Mouse (Mus musculus): Measurements from ENCODE around the gene Gm45785. TPM values are rescaled to one million over a fixed set of nuclear protein-coding genes. Genes with fewer than 3 reads are reported as not detected.

The Gm45785 gene
- total and polyA plus RNA-seq, 2 experiments from 2014 or later: 2.0 TPM; not detected in 1

DNA sequence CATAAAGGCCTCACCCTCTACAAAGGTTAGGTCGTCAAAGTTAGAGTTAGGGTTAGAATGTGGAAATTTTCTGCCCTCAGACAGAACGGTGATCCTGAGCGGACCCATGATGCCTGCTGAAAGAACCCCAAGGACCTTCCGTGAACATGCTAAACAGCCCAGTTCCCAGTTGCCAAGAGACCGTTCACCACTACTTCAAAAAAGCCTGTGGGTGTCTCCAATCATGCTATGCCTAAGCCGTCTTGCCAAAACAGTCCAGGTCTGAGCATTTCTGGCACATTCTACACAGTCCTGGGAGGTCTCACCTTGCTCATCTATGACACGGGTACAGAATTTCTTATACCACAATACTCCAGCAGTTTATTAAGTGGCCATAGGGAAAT is 68.1 kb downstream of the Gm45785 start:
- ATAC-seq: no peak
- no peaks in the 10 kb centered on the region for H3K9me3 ChIP-seq (ENCODE audit: low read length)
- WGBS: 85% methylated on average over 7 of the region's 7 CpGs
- no peak overlapping the region for H3K27ac ChIP-seq (ENCODE audit: low read depth, low read length)
- no peak overlapping the region for H3K9ac ChIP-seq
- H3K4me1 ChIP-seq (ENCODE audit: insufficient read depth): no peaks in the 10 kb centered on the region
- no peaks in the 10 kb centered on the region for H3K27me3 ChIP-seq (ENCODE audit: insufficient read depth, low read length)
- no peak overlapping the region for H3K4me2 ChIP-seq (ENCODE audit: low read depth)
- no peak overlapping the region for H3K4me3 ChIP-seq (ENCODE audit: low read depth, low read length)
- no peak for TF ChIP-seq CTCF (IDR thresholded peaks at IDR 0.05; ENCODE audit: low read depth)
- DNase-seq: no peak
- no peaks in the 10 kb centered on the region for H3K36me3 ChIP-seq (ENCODE audit: insufficient read depth)

DNA sequence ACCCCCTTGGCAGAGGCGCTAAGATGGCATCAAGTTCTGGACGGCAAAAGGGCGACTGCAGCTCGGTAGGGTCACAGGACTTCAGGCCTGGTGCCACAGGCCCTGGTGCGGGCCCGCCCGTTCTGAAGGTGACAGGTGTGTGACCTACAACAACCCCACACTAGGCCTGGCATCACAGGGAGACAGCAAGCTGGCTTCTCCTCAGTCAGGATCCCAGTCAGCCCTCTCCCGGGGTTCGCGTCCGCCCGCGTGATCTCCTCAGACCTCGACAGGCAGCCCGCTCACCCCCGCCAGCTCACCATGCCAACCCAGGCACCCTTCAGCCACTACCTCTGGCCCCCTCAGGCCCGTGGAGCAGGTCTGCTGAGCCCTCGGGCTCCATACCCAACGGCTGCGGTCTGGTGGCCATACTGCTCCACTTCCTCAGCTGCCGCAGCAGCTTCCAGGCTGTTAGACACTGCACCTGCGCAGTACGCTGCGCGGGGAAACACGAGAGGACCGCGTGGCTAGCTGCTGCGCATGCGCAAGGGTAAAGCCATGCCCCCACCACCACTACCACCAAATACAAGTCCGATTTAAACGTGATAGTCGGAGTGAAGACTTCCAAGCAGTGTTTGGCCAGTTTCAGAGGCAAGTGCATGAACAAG is 68.6 kb downstream of the Gm45785 start, which contains the start of gene Syce1:
Gene Syce1, minus strand, starts transcription at position 447 of the 647 bp plus-strand sequence.
- 88% methylated on average over 33 of the region's 33 CpGs for WGBS

DNA sequence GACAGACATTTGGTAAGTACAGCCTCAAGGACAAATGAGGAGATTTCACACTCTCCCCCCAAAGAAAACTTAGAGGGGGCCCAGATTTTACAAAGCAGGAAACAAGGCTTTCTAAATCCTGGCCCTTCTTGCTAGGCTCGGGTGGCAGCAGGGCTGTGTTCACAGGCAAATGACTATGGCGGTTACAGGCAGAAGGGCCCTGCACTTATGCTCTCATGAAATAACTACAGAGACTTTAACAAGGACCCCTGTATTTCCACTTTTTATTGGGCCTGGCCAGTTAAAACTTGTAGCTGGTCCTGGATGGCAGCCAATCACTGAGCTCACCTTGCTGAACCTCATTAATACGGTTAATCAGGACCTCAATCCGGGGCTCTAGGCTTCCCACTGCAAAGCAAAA is 75.6 kb downstream of the Gm45785 start:
- Histone ChIP-seq H3K4me2 (ENCODE audit: low read depth) (no peak overlapping the region), H3K9ac (no peak overlapping the region), H3K4me1 (ENCODE audit: insufficient read depth) (no peaks in the 10 kb centered on the region), H3K27ac (ENCODE audit: low read depth, low read length) (no peak overlapping the region), H3K9me3 (ENCODE audit: low read length) (no peaks in the 10 kb centered on the region), H3K4me3 (ENCODE audit: low read depth, low read length) (no peak overlapping the region), H3K27me3 (ENCODE audit: insufficient read depth, low read length) (no peaks in the 10 kb centered on the region), H3K36me3 (ENCODE audit: insufficient read depth) (no peaks in the 10 kb centered on the region)
- no peak for ATAC-seq
- TF ChIP-seq CTCF (IDR thresholded peaks at IDR 0.05; ENCODE audit: low read depth): no peak
- no peak for DNase-seq
- 47% methylated on average over 4 of the region's 4 CpGs for WGBS

More for the DNA sequence above, 68.6 kb downstream of the Gm45785 start, which contains the start of gene Syce1:
- Histone ChIP-seq H3K9me3 (ENCODE audit: low read length) (no peaks in the 10 kb centered on the region), H3K9ac (no peak within 1 kb of the TSS), H3K27me3 (ENCODE audit: insufficient read depth, low read length) (no peaks in the 10 kb centered on the region), H3K4me3 (ENCODE audit: low read depth, low read length) (no peak within 1 kb of the TSS), H3K4me1 (ENCODE audit: insufficient read depth) (no peaks in the 10 kb centered on the region), H3K27ac (ENCODE audit: low read depth, low read length) (no peak within 1 kb of the TSS), H3K4me2 (ENCODE audit: low read depth) (no peak within 1 kb of the TSS), H3K36me3 (ENCODE audit: insufficient read depth) (no peaks in the 10 kb centered on the region)
- TF ChIP-seq CTCF (IDR thresholded peaks at IDR 0.05; ENCODE audit: low read depth): no peak
- DNase-seq: no peak
- no peak for ATAC-seq

Other genes with a start within 250 kb of the Gm45785 start
- not detected in 2 replicates for gene Olfr61, start 227.4 kb downstream of the Gm45785 start, total RNA-seq (2014; rRNA removed)
- gene Olfr61, start 227.4 kb downstream of the Gm45785 start, polyA plus RNA-seq (2015; fragmentation: Nextera tagmentation; extraction: Ambion mirVana): not detected in 2 replicates
- gene Olfr53, start 209.9 kb downstream of the Gm45785 start, total RNA-seq (2014; rRNA removed): not detected in 2 replicates
- not detected in 2 replicates for gene Olfr53, start 209.9 kb downstream of the Gm45785 start, polyA plus RNA-seq (2015; fragmentation: Nextera tagmentation; extraction: Ambion mirVana)
- gene Olfr539, start 196.4 kb downstream of the Gm45785 start, total RNA-seq (2014; rRNA removed): under 0.01 TPM in 2 replicates
- 0.05 TPM in 1 of 2 replicates, not detected in the other for gene Olfr539, start 196.4 kb downstream of the Gm45785 start, polyA plus RNA-seq (2015; fragmentation: Nextera tagmentation; extraction: Ambion mirVana)
- gene Olfr45, start 174.4 kb downstream of the Gm45785 start, total RNA-seq (2014; rRNA removed): not detected in 2 replicates
- gene Olfr45, start 174.4 kb downstream of the Gm45785 start, polyA plus RNA-seq (2015; fragmentation: Nextera tagmentation; extraction: Ambion mirVana): not detected in 2 replicates
- gene Olfr541, start 159.1 kb downstream of the Gm45785 start, total RNA-seq (2014; rRNA removed): not detected in 2 replicates
- gene Olfr541, start 159.1 kb downstream of the Gm45785 start, polyA plus RNA-seq (2015; fragmentation: Nextera tagmentation; extraction: Ambion mirVana): not detected in 2 replicates
- not detected in 2 replicates for gene Cyp2e1, start 92.6 kb downstream of the Gm45785 start, total RNA-seq (2014; rRNA removed)
- gene Cyp2e1, start 92.6 kb downstream of the Gm45785 start, polyA plus RNA-seq (2015; fragmentation: Nextera tagmentation; extraction: Ambion mirVana): not detected in 2 replicates
- gene Syce1, start 68.5 kb downstream of the Gm45785 start, total RNA-seq (2014; rRNA removed): not detected in 2 replicates
- gene Syce1, start 68.5 kb downstream of the Gm45785 start, polyA plus RNA-seq (2015; fragmentation: Nextera tagmentation; extraction: Ambion mirVana): 0.30 TPM in 1 of 2 replicates, not detected in the other
- 19.8 and 32.1 TPM in 2 replicates for gene Zfp941, start 34.2 kb downstream of the Gm45785 start, total RNA-seq (2014; rRNA removed)
- gene Zfp941, start 34.2 kb downstream of the Gm45785 start, polyA plus RNA-seq (2015; fragmentation: Nextera tagmentation; extraction: Ambion mirVana): 8.3 and 15.6 TPM in 2 replicates
- gene Urah, start 21.3 kb downstream of the Gm45785 start, total RNA-seq (2014; rRNA removed): not detected in 2 replicates
- gene Urah, start 21.3 kb downstream of the Gm45785 start, polyA plus RNA-seq (2015; fragmentation: Nextera tagmentation; extraction: Ambion mirVana): 0.48 and 0.64 TPM in 2 replicates
- gene Scgb1c1, start 10.8 kb downstream of the Gm45785 start, total RNA-seq (2014; rRNA removed): not detected in 2 replicates
- 0.48 TPM in 1 of 2 replicates, not detected in the other for gene Scgb1c1, start 10.8 kb downstream of the Gm45785 start, polyA plus RNA-seq (2015; fragmentation: Nextera tagmentation; extraction: Ambion mirVana)
- gene Odf3, start 8.5 kb downstream of the Gm45785 start, total RNA-seq (2014; rRNA removed): not detected in 2 replicates
- 0.10 and 0.13 TPM in 2 replicates for gene Odf3, start 8.5 kb downstream of the Gm45785 start, polyA plus RNA-seq (2015; fragmentation: Nextera tagmentation; extraction: Ambion mirVana)
- 98.8 and 123 TPM in 2 replicates for gene Ric8a, start 626 bp upstream of the Gm45785 start, total RNA-seq (2014; rRNA removed)
- 79.5 and 91.8 TPM in 2 replicates for gene Ric8a, start 626 bp upstream of the Gm45785 start, polyA plus RNA-seq (2015; fragmentation: Nextera tagmentation; extraction: Ambion mirVana)
- 30.8 and 34.5 TPM in 2 replicates for gene Bet1l, start 1.2 kb upstream of the Gm45785 start, total RNA-seq (2014; rRNA removed)
- 48.8 and 58.0 TPM in 2 replicates for gene Bet1l, start 1.2 kb upstream of the Gm45785 start, polyA plus RNA-seq (2015; fragmentation: Nextera tagmentation; extraction: Ambion mirVana)
- 164 and 174 TPM in 2 replicates for gene Psmd13, start 25.6 kb upstream of the Gm45785 start, total RNA-seq (2014; rRNA removed)
- 274 and 298 TPM in 2 replicates for gene Psmd13, start 25.6 kb upstream of the Gm45785 start, polyA plus RNA-seq (2015; fragmentation: Nextera tagmentation; extraction: Ambion mirVana)
- gene Sirt3, start 26.0 kb upstream of the Gm45785 start, total RNA-seq (2014; rRNA removed): 41.9 and 46.3 TPM in 2 replicates
- 44.2 and 48.3 TPM in 2 replicates for gene Sirt3, start 26.0 kb upstream of the Gm45785 start, polyA plus RNA-seq (2015; fragmentation: Nextera tagmentation; extraction: Ambion mirVana)
- gene Cox8b, start 44.1 kb upstream of the Gm45785 start, total RNA-seq (2014; rRNA removed): not detected in 2 replicates
- gene Cox8b, start 44.1 kb upstream of the Gm45785 start, polyA plus RNA-seq (2015; fragmentation: Nextera tagmentation; extraction: Ambion mirVana): not detected in 2 replicates
- gene Nlrp6, start 64.6 kb upstream of the Gm45785 start, total RNA-seq (2014; rRNA removed): 0.85 and 1.00 TPM in 2 replicates
- gene Nlrp6, start 64.6 kb upstream of the Gm45785 start, polyA plus RNA-seq (2015; fragmentation: Nextera tagmentation; extraction: Ambion mirVana): 0.98 and 1.3 TPM in 2 replicates
- gene Pgghg, start 85.1 kb upstream of the Gm45785 start, total RNA-seq (2014; rRNA removed): 7.2 and 8.5 TPM in 2 replicates
- 4.7 and 5.3 TPM in 2 replicates for gene Pgghg, start 85.1 kb upstream of the Gm45785 start, polyA plus RNA-seq (2015; fragmentation: Nextera tagmentation; extraction: Ambion mirVana)
- 0.86 TPM in 1 of 2 replicates, not detected in the other for gene Ifitm5, start 94.0 kb upstream of the Gm45785 start, total RNA-seq (2014; rRNA removed)
- gene Ifitm5, start 94.0 kb upstream of the Gm45785 start, polyA plus RNA-seq (2015; fragmentation: Nextera tagmentation; extraction: Ambion mirVana): 0.28 and 0.45 TPM in 2 replicates
- not detected in 2 replicates for gene Gm45717, start 99.6 kb upstream of the Gm45785 start, total RNA-seq (2014; rRNA removed)
- gene Gm45717, start 99.6 kb upstream of the Gm45785 start, polyA plus RNA-seq (2015; fragmentation: Nextera tagmentation; extraction: Ambion mirVana): not detected in 2 replicates
- gene Ifitm2, start 99.7 kb upstream of the Gm45785 start, total RNA-seq (2014; rRNA removed): 45.2 and 55.6 TPM in 2 replicates
- gene Ifitm2, start 99.7 kb upstream of the Gm45785 start, polyA plus RNA-seq (2015; fragmentation: Nextera tagmentation; extraction: Ambion mirVana): 240 and 270 TPM in 2 replicates
- 10.5 and 12.7 TPM in 2 replicates for gene Ifitm1, start 110.9 kb upstream of the Gm45785 start, total RNA-seq (2014; rRNA removed)
- gene Ifitm1, start 110.9 kb upstream of the Gm45785 start, polyA plus RNA-seq (2015; fragmentation: Nextera tagmentation; extraction: Ambion mirVana): 14.5 and 19.4 TPM in 2 replicates
- 12.2 and 35.9 TPM in 2 replicates for gene Ifitm3, start 154.4 kb upstream of the Gm45785 start, total RNA-seq (2014; rRNA removed)
- 78.8 and 81.3 TPM in 2 replicates for gene Ifitm3, start 154.4 kb upstream of the Gm45785 start, polyA plus RNA-seq (2015; fragmentation: Nextera tagmentation; extraction: Ambion mirVana)
- 2.0 TPM in 1 of 2 replicates, not detected in the other for gene Ifitm6, start 161.6 kb upstream of the Gm45785 start, total RNA-seq (2014; rRNA removed)
- gene Ifitm6, start 161.6 kb upstream of the Gm45785 start, polyA plus RNA-seq (2015; fragmentation: Nextera tagmentation; extraction: Ambion mirVana): 0.34 and 0.38 TPM in 2 replicates
- gene Gm17387, start 172.8 kb upstream of the Gm45785 start, total RNA-seq (2014; rRNA removed): not detected in 2 replicates
- not detected in 2 replicates for gene Gm17387, start 172.8 kb upstream of the Gm45785 start, polyA plus RNA-seq (2015; fragmentation: Nextera tagmentation; extraction: Ambion mirVana)
- gene B4galnt4, start 204.8 kb upstream of the Gm45785 start, total RNA-seq (2014; rRNA removed): 126 and 163 TPM in 2 replicates
- 42.3 and 47.4 TPM in 2 replicates for gene B4galnt4, start 204.8 kb upstream of the Gm45785 start, polyA plus RNA-seq (2015; fragmentation: Nextera tagmentation; extraction: Ambion mirVana)
- not detected in 2 replicates for gene Pkp3, start 221.9 kb upstream of the Gm45785 start, total RNA-seq (2014; rRNA removed)
- gene Pkp3, start 221.9 kb upstream of the Gm45785 start, polyA plus RNA-seq (2015; fragmentation: Nextera tagmentation; extraction: Ambion mirVana): 0.08 TPM in 1 of 2 replicates, not detected in the other
- 2.9 TPM in 2 replicates for gene Sigirr, start 244.2 kb upstream of the Gm45785 start, total RNA-seq (2014; rRNA removed)
- gene Sigirr, start 244.2 kb upstream of the Gm45785 start, polyA plus RNA-seq (2015; fragmentation: Nextera tagmentation; extraction: Ambion mirVana): 2.4 and 2.7 TPM in 2 replicates

Data from forebrain, postnatal 0 days (tissue).